Mouse (Mus musculus) left cerebral cortex, adult 11 months (tissue): ENCODE data around the gene 2410141K09Rik.
"Not testable (repeated sequence)": the region's sequence is repeated elsewhere in the genome, so short reads cannot be mapped to it uniquely, and the experiment has no call there.

Source experiments
- DNase-seq: peaks from one replicate; pipeline ENCODE4 v3.0.0; 2022; ENCODE audit warnings: low spot score

The 2410141K09Rik gene

DNA sequence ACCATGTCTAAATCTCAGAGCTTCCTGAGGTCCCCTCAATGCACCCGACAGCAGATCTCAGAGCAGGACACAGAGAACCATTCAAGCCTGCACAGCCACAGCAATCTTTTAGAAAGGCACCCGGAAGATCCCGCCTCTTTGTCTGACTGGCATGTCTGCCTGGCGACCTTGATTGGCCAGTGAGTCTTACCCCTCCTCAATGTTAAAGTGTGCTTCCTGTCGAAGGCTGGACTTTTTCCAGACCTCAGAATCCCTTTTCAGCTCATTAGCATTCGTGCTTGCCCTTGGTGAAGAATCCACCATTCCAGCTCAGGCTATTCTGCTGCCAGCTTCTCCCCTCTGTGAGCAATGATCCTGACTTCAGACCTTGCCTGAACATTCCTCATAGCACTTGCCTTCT, at the start of gene 2410141K09Rik:
Gene 2410141K09Rik, minus strand, starts transcription at position 101 of the 400 bp plus-strand sequence.
- DNase-seq, result not testable (repeated sequence)

- DNase-seq, result not testable (repeated sequence)
These were observed 14.1 kb downstream of the 2410141K09Rik start for GRCm38 (mm10) chr13:66426858-66427257.

DNA sequence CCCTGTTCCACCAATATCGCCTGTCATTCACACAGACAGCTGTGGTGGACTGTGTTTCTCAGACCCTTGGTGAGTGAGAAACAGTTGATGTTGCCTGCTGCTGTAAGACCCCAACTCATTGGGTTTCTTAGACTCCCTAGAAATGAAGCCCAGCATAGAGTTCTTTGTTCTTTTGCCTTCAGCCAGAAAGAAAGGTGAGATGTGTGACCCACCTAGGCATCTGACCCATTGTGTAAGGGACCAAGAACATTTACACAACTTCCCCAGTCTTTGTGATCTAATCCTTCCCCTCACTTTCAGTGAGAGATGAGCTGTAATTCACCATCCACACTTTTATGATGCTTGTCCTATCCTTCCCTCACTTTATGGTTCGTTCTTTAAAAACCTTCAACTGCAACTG, 26.0 kb downstream of the 2410141K09Rik start:
- DNase-seq, result not testable (repeated sequence)
